7 mouse cellular contexts compared by ENCODE assay signal in the genomic region with DNA sequence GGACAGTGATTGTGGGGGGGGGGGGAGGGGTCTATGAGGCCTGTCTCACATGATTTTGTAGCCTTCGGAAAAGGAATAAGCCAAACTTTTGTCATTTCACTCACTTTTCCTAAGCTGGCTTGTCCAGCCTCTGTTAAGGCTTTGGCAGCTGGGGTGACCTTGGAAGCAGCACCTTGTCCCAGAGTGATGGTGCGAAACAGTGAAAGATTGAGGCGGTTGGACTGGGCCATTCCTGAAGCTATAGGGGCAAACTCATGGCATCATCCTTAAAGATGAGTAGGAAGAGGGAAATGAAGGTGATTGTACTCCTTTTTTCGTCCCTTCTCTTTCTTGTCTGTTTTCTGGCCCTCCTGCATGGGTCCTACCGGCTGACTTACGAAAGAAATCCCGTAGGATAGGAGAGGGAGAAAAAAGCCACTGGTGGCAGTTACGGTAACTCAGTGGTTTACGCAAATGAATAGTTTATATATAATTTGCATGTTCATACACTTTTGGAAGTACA. TPM values are rescaled to one million over a fixed set of nuclear protein-coding genes. Genes with fewer than 3 reads are reported as not detected.
DNase-seq lines count a peak whose midpoint lies in the region; ATAC-seq and TF ChIP-seq lines count a peak whose summit lies in the region.

No protein-coding gene starts in this region.

- peak overlapping the region; percentile 36; the same call in 1 of the 2 replicates for H3K9ac ChIP-seq in lung, postnatal 0 days (replicated peaks; ENCODE audit: low read depth)
- H3K9ac ChIP-seq in limb, embryonic 14.5 days (ENCODE audit: low read depth, low read length, severe bottlenecking) = peak overlapping the region; percentile 90
- peak overlapping the region; percentile 29; the same call in 1 of the 2 replicates for H3K9ac ChIP-seq in stomach, embryonic 15.5 days

- DNase-seq in lung, postnatal 0 days (ENCODE audit: low spot score) = no peak
- DNase-seq in lung, adult 18-20 months = no peak
- no peak for DNase-seq in limb, embryonic 14.5 days (ENCODE audit: low spot score)
- DNase-seq in urinary bladder, postnatal 4 days (ENCODE audit: low spot score in 2 of 2) = no peak
- no peak for DNase-seq in thymus, postnatal 4 days

- H3K27me3 ChIP-seq in lung, postnatal 0 days (replicated peaks; ENCODE audit: insufficient read depth, low read length) = no peaks in the 10 kb centered on the region
- no peaks in the 10 kb centered on the region for H3K27me3 ChIP-seq in limb, embryonic 14.5 days (ENCODE audit: control insufficient read depth, insufficient read depth, low read length)
- no peaks in the 10 kb centered on the region for H3K27me3 ChIP-seq in stomach, embryonic 15.5 days (replicated peaks)

- H3K4me1 ChIP-seq in lung, postnatal 0 days (ENCODE audit: insufficient read depth, low read depth, low read length) = peaks cover 12% of the 10 kb centered on the region; the same call in 1 of the 2 replicates
- peaks cover 11% of the 10 kb centered on the region for H3K4me1 ChIP-seq in limb, embryonic 14.5 days (ENCODE audit: control insufficient read depth, insufficient read depth, low read length)
- peaks cover 4% of the 10 kb centered on the region for H3K4me1 ChIP-seq in stomach, embryonic 15.5 days

- H3K36me3 ChIP-seq in lung, postnatal 0 days (ENCODE audit: insufficient read depth, low read length) = no peaks in the 10 kb centered on the region
- H3K36me3 ChIP-seq in limb, embryonic 14.5 days (ENCODE audit: control insufficient read depth, insufficient read depth, low read length) = peaks cover 9% of the 10 kb centered on the region
- peaks cover 5% of the 10 kb centered on the region; the same call in 1 of the 2 replicates for H3K36me3 ChIP-seq in stomach, embryonic 15.5 days

- TF ChIP-seq POLR2A in limb, embryonic 14.5 days (IDR thresholded peaks at IDR 0.05; ENCODE audit: borderline replicate concordance, extremely low read depth, insufficient read depth, insufficient read length) = no peak

- WGBS in lung, postnatal 0 days = 23% methylated on average over 9 of the region's 9 CpGs
- 20% methylated on average over 9 of the region's 9 CpGs for WGBS in limb, embryonic 14.5 days
- 19% methylated on average over 8 of the region's 9 CpGs for WGBS in stomach, embryonic 15.5 days

- H3K4me2 ChIP-seq in lung, postnatal 0 days (replicated peaks; ENCODE audit: low read depth, low read length) = peak overlapping the region; percentile 73
- H3K4me2 ChIP-seq in limb, embryonic 14.5 days (replicated peaks; ENCODE audit: low read depth, low read length, severe bottlenecking) = peak overlapping the region; percentile 76
- H3K4me2 ChIP-seq in stomach, embryonic 15.5 days = peak overlapping the region; percentile 75

- no peaks in the 10 kb centered on the region for H3K9me3 ChIP-seq in lung, postnatal 0 days (ENCODE audit: low read length)
- no peaks in the 10 kb centered on the region for H3K9me3 ChIP-seq in limb, embryonic 14.5 days (ENCODE audit: control insufficient read depth, low read length)
- H3K9me3 ChIP-seq in stomach, embryonic 15.5 days = no peaks in the 10 kb centered on the region

- no peak overlapping the region for H3K27ac ChIP-seq in lung, postnatal 0 days (ENCODE audit: low read length)
- H3K27ac ChIP-seq in limb, embryonic 14.5 days (replicated peaks; ENCODE audit: low read depth, low read length) = no peak overlapping the region
- H3K27ac ChIP-seq in stomach, embryonic 15.5 days = peak overlapping the region; percentile 48; the same call in 1 of the 2 replicates

- TF ChIP-seq EP300 in lung, postnatal 0 days (IDR thresholded peaks at IDR 0.05) = no peak

- TF ChIP-seq CTCF in lung, postnatal 0 days (IDR thresholded peaks at IDR 0.05) = no peak

- H3K4me3 ChIP-seq in lung, postnatal 0 days (ENCODE audit: low read depth, low read length) = peak overlapping the region; percentile 94
- peak overlapping the region; percentile 93 for H3K4me3 ChIP-seq in limb, embryonic 14.5 days (replicated peaks; ENCODE audit: low read length)
- peak overlapping the region; percentile 99 for H3K4me3 ChIP-seq in stomach, embryonic 15.5 days (replicated peaks)

- ATAC-seq in lung, postnatal 0 days = peak; percentile 10
- ATAC-seq in erythroid progenitor cell, adult 5-6 weeks (replicated peaks; ENCODE audit: low FRiP score, poor library complexity, severe bottlenecking) = peak; percentile 23
- no peak for ATAC-seq in limb, embryonic 14.5 days (ENCODE audit: low FRiP score, low read depth)
- ATAC-seq in stomach, embryonic 15.5 days (ENCODE audit: insufficient read depth, low FRiP score, low read depth) = no peak; the same call in 1 of the 2 replicates

RNA-seq across cellular contexts. Expression of a gene that starts 0.5 kb away (rescaled TPM):
- polyA plus RNA-seq in lung, postnatal 0 days (2015; fragmentation: Nextera tagmentation; extraction: Ambion mirVana) = 13.6 and 15.6 TPM in 2 replicates
- 12.2 and 26.7 TPM in 2 replicates for total RNA-seq in erythroid progenitor cell, adult 5-6 weeks (2015; ENCODE audit: low replicate concordance)
- 9.5 and 26.1 TPM in 2 replicates for total RNA-seq in erythroid progenitor cell, adult 5-6 weeks (2017; ENCODE audit: low replicate concordance)
- polyA plus RNA-seq in limb, embryonic 14.5 days (2012; rRNA removed) = 54.7 and 54.8 TPM in 2 replicates
- polyA plus RNA-seq in limb, embryonic 14.5 days (2014; fragmentation: Nextera tagmentation; extraction: Ambion mirVana) = 30.4 and 35.6 TPM in 2 replicates
- polyA plus RNA-seq in stomach, embryonic 15.5 days (2015; fragmentation: Nextera tagmentation; extraction: Ambion mirVana) = 19.3 and 22.0 TPM in 2 replicates

RNA-seq across cellular contexts. Expression of a gene that starts 20.2 kb away (rescaled TPM):
- 3.3 and 3.5 TPM in 2 replicates for polyA plus RNA-seq in lung, postnatal 0 days (2015; fragmentation: Nextera tagmentation; extraction: Ambion mirVana)
- 4.3 and 6.7 TPM in 2 replicates for total RNA-seq in erythroid progenitor cell, adult 5-6 weeks (2015; ENCODE audit: low replicate concordance)
- total RNA-seq in erythroid progenitor cell, adult 5-6 weeks (2017; ENCODE audit: low replicate concordance) = 1.4 and 2.3 TPM in 2 replicates
- 29.9 and 36.4 TPM in 2 replicates for polyA plus RNA-seq in limb, embryonic 14.5 days (2012; rRNA removed)
- 12.5 and 12.9 TPM in 2 replicates for polyA plus RNA-seq in limb, embryonic 14.5 days (2014; fragmentation: Nextera tagmentation; extraction: Ambion mirVana)
- 8.5 and 9.6 TPM in 2 replicates for polyA plus RNA-seq in stomach, embryonic 15.5 days (2015; fragmentation: Nextera tagmentation; extraction: Ambion mirVana)

RNA-seq across cellular contexts. Expression of a gene that starts 41.2 kb away (rescaled TPM):
- 9.9 and 10.1 TPM in 2 replicates for polyA plus RNA-seq in lung, postnatal 0 days (2015; fragmentation: Nextera tagmentation; extraction: Ambion mirVana)
- total RNA-seq in erythroid progenitor cell, adult 5-6 weeks (2015; ENCODE audit: low replicate concordance) = 7.9 and 26.0 TPM in 2 replicates
- 6.6 and 8.1 TPM in 2 replicates for total RNA-seq in erythroid progenitor cell, adult 5-6 weeks (2017; ENCODE audit: low replicate concordance)
- polyA plus RNA-seq in limb, embryonic 14.5 days (2012; rRNA removed) = 26.8 and 28.8 TPM in 2 replicates
- 18.8 and 23.2 TPM in 2 replicates for polyA plus RNA-seq in limb, embryonic 14.5 days (2014; fragmentation: Nextera tagmentation; extraction: Ambion mirVana)
- polyA plus RNA-seq in stomach, embryonic 15.5 days (2015; fragmentation: Nextera tagmentation; extraction: Ambion mirVana) = 19.3 and 22.0 TPM in 2 replicates

RNA-seq across cellular contexts. Expression of a gene that starts 41.2 kb away (rescaled TPM):
- polyA plus RNA-seq in lung, postnatal 0 days (2015; fragmentation: Nextera tagmentation; extraction: Ambion mirVana) = 1,021 and 1,046 TPM in 2 replicates
- 31.7 and 38.1 TPM in 2 replicates for total RNA-seq in erythroid progenitor cell, adult 5-6 weeks (2015; ENCODE audit: low replicate concordance)
- total RNA-seq in erythroid progenitor cell, adult 5-6 weeks (2017; ENCODE audit: low replicate concordance) = 31.1 and 34.5 TPM in 2 replicates
- 28.7 and 32.9 TPM in 2 replicates for polyA plus RNA-seq in limb, embryonic 14.5 days (2012; rRNA removed)
- 29.5 and 34.9 TPM in 2 replicates for polyA plus RNA-seq in limb, embryonic 14.5 days (2014; fragmentation: Nextera tagmentation; extraction: Ambion mirVana)
- 109 and 122 TPM in 2 replicates for polyA plus RNA-seq in stomach, embryonic 15.5 days (2015; fragmentation: Nextera tagmentation; extraction: Ambion mirVana)

Comparison
In these comparisons a context has a peak if more than half of its experiments do, and no peak if none do; other contexts are left out.
1. ATAC-seq: peak in lung, postnatal 0 days (single experiment) and erythroid progenitor cell, adult 5-6 weeks (single experiment); none in limb, embryonic 14.5 days (single experiment) and stomach, embryonic 15.5 days (single experiment).
2. H3K9ac ChIP-seq: peak in every context shown above with its lines; median percentile 90 in limb, embryonic 14.5 days; 36 in lung, postnatal 0 days; 29 in stomach, embryonic 15.5 days.
3. Peak in every context shown above with its lines, with median percentiles within 50 percentile points of each other: H3K4me2 ChIP-seq and H3K4me3 ChIP-seq.